Mouse (Mus musculus) neural tube, embryonic 15.5 days (tissue): ENCODE measurements around the gene Gnao1. TPM values are rescaled to one million over a fixed set of nuclear protein-coding genes. Genes with fewer than 3 reads are reported as not detected.

Experiments used
- ATAC-seq: fragments of 200-750 bp; cut with Nextera tagmentation; 2 replicates; pipeline ENCODE4 v1.8.0; 2017; ENCODE audit warnings: mild to moderate bottlenecking, moderate TSS enrichment, moderate library complexity; ENCODE audit not compliant: low FRiP score
- H3K27ac ChIP-seq: fragments of 300-500 bp; sonication (generic); replicated peaks from 2 replicates; pipeline ENCODE4 v1.5.1; 2015; ENCODE audit warnings: mild to moderate bottlenecking, inconsistent platforms
- H3K27me3 ChIP-seq: fragments of 300-500 bp; sonication (generic); replicated peaks from 2 replicates; pipeline ENCODE4 v1.6.1; 2015; ENCODE audit warnings: inconsistent platforms
- H3K36me3 ChIP-seq: fragments of 300-500 bp; sonication (generic); 2 replicates; pipeline ENCODE4 v1.6.1; 2015; ENCODE audit warnings: inconsistent platforms
- H3K4me1 ChIP-seq: fragments of 300-500 bp; sonication (generic); 2 replicates; pipeline ENCODE4 v1.6.1; 2015; ENCODE audit warnings: inconsistent platforms
- H3K4me2 ChIP-seq: fragments of 300-500 bp; sonication (generic); 2 replicates; pipeline ENCODE4 v1.6.1; 2015; ENCODE audit warnings: inconsistent platforms, mild to moderate bottlenecking, moderate library complexity
- H3K4me3 ChIP-seq: fragments of 300-500 bp; sonication (generic); replicated peaks from 2 replicates; pipeline ENCODE4 v1.5.1; 2015; ENCODE audit warnings: mild to moderate bottlenecking, inconsistent platforms
- H3K9ac ChIP-seq: fragments of 300-500 bp; sonication (generic); replicated peaks from 2 replicates; pipeline ENCODE4 v1.6.1; 2015; ENCODE audit warnings: mild to moderate bottlenecking, inconsistent platforms
- H3K9me3 ChIP-seq: fragments of 300-500 bp; sonication (generic); replicated peaks from 2 replicates; pipeline ENCODE4 v1.6.1; 2016; ENCODE audit warnings: inconsistent platforms
- WGBS: fragments of 180-500 bp; shearing (Covaris S2); methylation state at CpG from one replicate; pipeline ENCODE4 v1.1.7; 2015; ENCODE audit warnings: mixed read lengths; 5-methylcytosine and 5-hydroxymethylcytosine counted together
- polyA plus RNA-seq: library from polyadenylated mRNA; unstranded; fragments of >200 nt; fragmentation: Nextera tagmentation; extraction: Ambion mirVana; gene quantifications from 2 replicates; pipeline ENCODE4 v1.2.1, GENCODE M21; 2015

Gene Gnao1
- 203 and 251 TPM in 2 replicates for polyA plus RNA-seq

GRCm38 (mm10) chr8:93809686-93810027 is at the start of gene Gnao1:
Gnao1 (plus strand) TSS chr8:93809966.
- Histone ChIP-seq H3K27me3 (no peaks in the 10 kb centered on the region), H3K4me3 (peak within 1 kb of the TSS; percentile 80), H3K9ac (peak within 1 kb of the TSS; percentile 93), H3K27ac (peak within 1 kb of the TSS; percentile 97), H3K36me3 (no peaks in the 10 kb centered on the region), H3K4me1 (peaks cover 23% of the 10 kb centered on the region), H3K9me3 (no peaks in the 10 kb centered on the region), H3K4me2 (peak within 1 kb of the TSS; percentile 66)
- 9% methylated on average over 9 of the region's 9 CpGs for WGBS
- ATAC-seq = no peak

DNA sequence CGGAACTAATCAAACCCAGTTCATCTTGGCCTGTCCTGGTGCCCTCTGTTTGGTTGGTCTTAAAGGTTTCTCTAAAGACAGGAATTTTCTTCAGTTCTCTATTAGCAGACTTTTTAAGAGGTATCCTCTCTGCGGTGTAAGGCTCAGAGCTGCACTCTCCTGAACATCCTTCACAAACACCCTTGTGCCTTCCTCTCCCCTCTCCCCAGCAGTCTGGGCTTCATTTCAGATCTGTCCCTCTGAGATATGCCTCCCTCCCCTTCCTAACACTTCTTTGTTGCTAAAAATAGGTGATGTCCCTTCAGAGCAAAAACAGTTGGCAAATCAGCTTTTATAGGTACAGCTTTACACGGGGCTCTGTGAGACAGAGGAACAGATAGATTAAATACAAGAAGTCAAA is 32.2 kb upstream of the Gnao1 start:
- Histone ChIP-seq H3K27ac (no peak overlapping the region), H3K9ac (no peak overlapping the region), H3K9me3 (no peaks in the 10 kb centered on the region), H3K36me3 (no peaks in the 10 kb centered on the region), H3K27me3 (no peaks in the 10 kb centered on the region), H3K4me3 (no peak overlapping the region), H3K4me1 (no peaks in the 10 kb centered on the region), H3K4me2 (no peak overlapping the region)
- WGBS = 56% methylated on average over 3 of the region's 3 CpGs
- no peak for ATAC-seq

- Histone ChIP-seq H3K36me3 (no peaks in the 10 kb centered on the region), H3K9ac (no peak overlapping the region), H3K9me3 (no peaks in the 10 kb centered on the region), H3K27ac (peak overlapping the region; percentile 97; the same call in 1 of the 2 replicates), H3K4me2 (peak overlapping the region; percentile 66; the same call in 1 of the 2 replicates), H3K27me3 (no peaks in the 10 kb centered on the region), H3K4me3 (no peak overlapping the region), H3K4me1 (peaks cover 19% of the 10 kb centered on the region)
- WGBS = 67% methylated on average over 3 of the region's 3 CpGs
- ATAC-seq = no peak
These were observed 540 bp upstream of the Gnao1 start for GRCm38 (mm10) chr8:93809226-93809625.

GRCm38 (mm10) chr8:93810028-93810858 is 477 bp downstream of the Gnao1 start:
- Histone ChIP-seq H3K27ac (peak overlapping the region; percentile 97), H3K4me1 (peaks cover 29% of the 10 kb centered on the region), H3K36me3 (no peaks in the 10 kb centered on the region), H3K9ac (peak overlapping the region; percentile 93), H3K4me3 (peak overlapping the region; percentile 80), H3K9me3 (no peaks in the 10 kb centered on the region), H3K4me2 (peak overlapping the region; percentile 66), H3K27me3 (no peaks in the 10 kb centered on the region)
- ATAC-seq = peak; percentile 88
- WGBS = 0% methylated on average over 49 of the region's 116 CpGs

DNA sequence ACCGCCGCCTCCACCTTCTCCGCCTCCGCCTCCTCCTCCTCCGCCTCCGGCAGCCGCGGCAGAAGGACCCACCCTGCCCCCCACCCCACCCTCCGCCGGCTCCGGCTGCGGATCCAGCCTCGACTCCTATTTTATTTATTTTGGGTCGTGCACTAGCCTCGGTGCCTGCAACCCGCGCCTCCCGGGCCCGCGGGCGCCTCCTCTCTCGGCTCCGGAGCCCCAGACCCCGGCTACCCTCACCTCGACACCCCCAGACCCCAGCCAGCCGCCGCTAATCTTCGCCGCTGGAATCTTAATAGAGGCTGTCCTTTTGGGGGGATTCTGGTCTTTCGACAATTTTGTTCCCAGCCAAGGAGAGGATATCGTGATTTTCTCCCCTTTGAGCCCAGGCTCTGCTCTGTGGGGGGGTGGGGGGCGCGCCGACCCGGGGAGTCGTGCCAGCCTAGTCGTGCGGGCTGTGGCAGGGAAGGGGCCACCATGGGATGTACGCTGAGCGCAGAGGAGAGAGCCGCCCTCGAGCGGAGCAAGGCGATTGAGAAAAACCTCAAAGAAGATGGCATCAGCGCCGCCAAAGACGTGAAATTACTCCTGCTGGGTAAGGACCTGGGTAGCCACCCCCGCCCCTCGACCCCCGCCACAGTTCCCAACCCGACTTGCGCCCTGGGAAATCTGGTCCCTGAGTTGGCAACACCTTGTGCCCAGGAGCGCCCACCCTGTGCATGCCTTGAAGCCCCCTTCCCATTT is 1.3 kb downstream of the Gnao1 start:
- Histone ChIP-seq H3K4me3 (peak overlapping the region; percentile 80), H3K27ac (peak overlapping the region; percentile 97), H3K4me2 (peak overlapping the region; percentile 66), H3K9me3 (no peaks in the 10 kb centered on the region), H3K27me3 (no peaks in the 10 kb centered on the region), H3K4me1 (peaks cover 37% of the 10 kb centered on the region), H3K36me3 (no peaks in the 10 kb centered on the region), H3K9ac (peak overlapping the region; percentile 93)
- peak; percentile 44; the same call in 1 of the 2 replicates for ATAC-seq
- WGBS = 0% methylated on average over 48 of the region's 53 CpGs

DNA sequence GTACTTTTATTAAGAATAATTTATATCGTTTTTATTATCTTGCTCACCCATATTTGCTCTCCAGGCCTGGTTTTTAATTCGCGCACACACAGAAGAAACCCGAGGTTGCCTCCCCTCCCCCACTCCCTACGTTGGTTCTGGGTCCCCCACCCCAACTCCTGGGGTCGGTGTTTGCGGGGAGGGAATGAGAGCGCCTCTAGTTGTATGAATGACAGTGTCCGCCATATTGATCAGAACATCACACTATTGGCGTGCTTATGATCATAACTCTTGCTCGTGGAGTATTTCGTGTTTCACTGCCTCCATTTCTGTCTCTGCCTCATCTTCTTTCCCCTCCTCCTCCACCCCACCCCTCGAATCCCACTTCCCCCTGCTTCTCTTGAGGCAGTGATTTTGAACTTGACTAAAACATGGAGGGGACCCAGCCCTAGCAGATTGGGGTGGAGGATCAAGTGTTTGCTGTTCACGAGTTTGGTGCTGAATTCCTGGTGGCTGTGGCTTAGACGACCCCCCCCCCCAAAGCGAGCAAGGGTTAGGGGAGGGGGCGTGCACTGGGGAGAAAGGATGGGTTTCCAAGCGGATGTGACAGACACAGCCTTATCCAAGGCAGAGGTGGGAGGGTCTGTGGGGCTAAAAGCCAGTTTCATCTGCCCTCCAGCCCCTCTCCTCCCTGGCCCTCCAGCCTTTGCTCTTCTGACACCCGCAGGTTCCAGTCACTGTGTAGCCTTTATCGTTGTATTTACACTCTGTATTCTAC is 2.1 kb downstream of the Gnao1 start:
- H3K36me3 ChIP-seq = no peaks in the 10 kb centered on the region
- H3K4me2 ChIP-seq = peak overlapping the region; percentile 66
- no peaks in the 10 kb centered on the region for H3K9me3 ChIP-seq
- H3K4me1 ChIP-seq = peaks cover 46% of the 10 kb centered on the region
- H3K9ac ChIP-seq = peak overlapping the region; percentile 93
- 4% methylated on average over 20 of the region's 20 CpGs for WGBS
- H3K27me3 ChIP-seq = no peaks in the 10 kb centered on the region
- ATAC-seq = peak; percentile 11; the same call in 1 of the 2 replicates
- peak overlapping the region; percentile 80 for H3K4me3 ChIP-seq
- peak overlapping the region; percentile 97 for H3K27ac ChIP-seq

GRCm38 (mm10) chr8:93812566-93813404 is 3.0 kb downstream of the Gnao1 start:
- H3K9ac ChIP-seq = peak overlapping the region; percentile 93
- no peaks in the 10 kb centered on the region for H3K9me3 ChIP-seq
- H3K27me3 ChIP-seq = no peaks in the 10 kb centered on the region
- peaks cover 1% of the 10 kb centered on the region for H3K36me3 ChIP-seq
- peak overlapping the region; percentile 97 for H3K27ac ChIP-seq
- peak overlapping the region; percentile 66 for H3K4me2 ChIP-seq
- ATAC-seq = no peak
- H3K4me1 ChIP-seq = peaks cover 52% of the 10 kb centered on the region
- 3% methylated on average over 35 of the region's 35 CpGs for WGBS
- H3K4me3 ChIP-seq = peak overlapping the region; percentile 80

DNA sequence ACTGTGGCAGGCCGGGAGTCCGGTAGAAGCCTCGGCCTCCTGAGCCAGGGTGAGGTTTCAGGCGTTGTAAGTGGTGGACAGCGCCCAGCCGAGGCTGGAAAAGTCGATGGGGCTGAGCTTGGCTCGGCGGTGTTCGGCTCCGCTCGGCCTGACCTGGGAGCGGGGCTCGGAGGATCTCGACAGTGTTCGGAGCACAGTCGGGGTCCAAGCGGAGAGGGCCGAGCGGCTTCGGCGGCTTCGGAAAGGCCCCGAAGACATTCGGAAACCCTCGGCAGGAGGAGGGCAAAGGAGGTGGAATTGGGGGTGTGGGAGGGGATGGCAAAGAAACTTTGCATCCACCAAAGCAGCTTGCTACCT is 3.6 kb downstream of the Gnao1 start:
- WGBS = under 1% methylated on average over 26 of the region's 26 CpGs
- Histone ChIP-seq H3K9ac (peak overlapping the region; percentile 93), H3K4me3 (peak overlapping the region; percentile 80), H3K27me3 (no peaks in the 10 kb centered on the region), H3K4me1 (peaks cover 52% of the 10 kb centered on the region), H3K27ac (peak overlapping the region; percentile 97), H3K36me3 (peaks cover 6% of the 10 kb centered on the region), H3K9me3 (no peaks in the 10 kb centered on the region), H3K4me2 (peak overlapping the region; percentile 66)
- peak; percentile 53 for ATAC-seq

GRCm38 (mm10) chr8:93814266-93814665 is 4.5 kb downstream of the Gnao1 start:
- peak overlapping the region; percentile 66 for H3K4me2 ChIP-seq
- ATAC-seq = no peak
- peaks cover 50% of the 10 kb centered on the region for H3K4me1 ChIP-seq
- peak overlapping the region; percentile 80 for H3K4me3 ChIP-seq
- H3K27ac ChIP-seq = peak overlapping the region; percentile 97; the same call in 1 of the 2 replicates
- WGBS = 31% methylated on average over 6 of the region's 6 CpGs
- peak overlapping the region; percentile 93; the same call in 1 of the 2 replicates for H3K9ac ChIP-seq
- H3K27me3 ChIP-seq = no peaks in the 10 kb centered on the region
- no peaks in the 10 kb centered on the region for H3K9me3 ChIP-seq
- peaks cover 13% of the 10 kb centered on the region for H3K36me3 ChIP-seq

DNA sequence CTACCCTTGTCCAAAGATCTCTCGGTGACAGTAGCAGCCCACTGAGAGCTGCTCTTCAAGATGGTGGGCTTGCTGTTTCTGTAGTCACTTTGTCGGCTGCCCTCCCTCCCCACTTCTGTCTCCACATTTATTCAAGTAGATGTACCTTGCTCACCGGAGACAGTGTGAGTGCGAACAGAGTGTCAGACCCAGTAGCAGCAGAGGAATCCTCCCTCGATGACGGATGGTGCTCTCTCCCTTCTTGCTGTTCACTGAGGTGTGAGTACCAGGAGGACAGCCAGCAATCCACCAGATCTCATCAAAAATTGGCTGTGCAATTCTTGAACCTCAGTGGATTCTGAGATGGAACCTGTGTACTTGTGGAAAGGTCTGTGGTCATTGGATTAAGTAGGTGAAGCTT is 6.5 kb downstream of the Gnao1 start:
- H3K27ac ChIP-seq = no peak overlapping the region
- no peak overlapping the region for H3K9ac ChIP-seq
- H3K27me3 ChIP-seq = no peaks in the 10 kb centered on the region
- no peak for ATAC-seq
- peaks cover 13% of the 10 kb centered on the region for H3K36me3 ChIP-seq
- 78% methylated on average over 6 of the region's 6 CpGs for WGBS
- H3K4me3 ChIP-seq = no peak overlapping the region
- no peaks in the 10 kb centered on the region for H3K9me3 ChIP-seq
- peaks cover 50% of the 10 kb centered on the region for H3K4me1 ChIP-seq
- no peak overlapping the region; the same call in 1 of the 2 replicates for H3K4me2 ChIP-seq
